Mouse (Mus musculus) hindbrain, embryonic 16.5 days (tissue): ENCODE results near the gene Mthfr. TPM values are rescaled to one million over a fixed set of nuclear protein-coding genes. Genes with fewer than 3 reads are reported as not detected.
"Not testable (repeated sequence)": the region's sequence is repeated elsewhere in the genome, so short reads cannot be mapped to it uniquely, and the experiment has no call there.

Experiments
- ATAC-seq: fragments of 200-750 bp; cut with Nextera tagmentation; 2 replicates; pipeline ENCODE4 v1.8.0; 2017; ENCODE audit warnings: moderate TSS enrichment, moderate library complexity
- H3K27ac ChIP-seq: fragments of 300-500 bp; sonication (generic); 2 replicates; pipeline ENCODE4 v1.5.1; 2014; ENCODE audit warnings: low read depth, mild to moderate bottlenecking, control low read depth, low read length, moderate library complexity
- H3K27me3 ChIP-seq: fragments of 300-500 bp; sonication (generic); replicated peaks from 2 replicates; pipeline ENCODE4 v1.6.1; 2014; ENCODE audit warnings: low read length; ENCODE audit not compliant: control insufficient read depth, insufficient read depth
- H3K36me3 ChIP-seq: fragments of 300-500 bp; sonication (generic); 2 replicates; pipeline ENCODE4 v1.6.1; 2014; ENCODE audit warnings: mild to moderate bottlenecking, low read length, moderate library complexity, mixed read lengths; ENCODE audit not compliant: control insufficient read depth, insufficient read depth
- H3K4me1 ChIP-seq: fragments of 300-500 bp; sonication (generic); 2 replicates; pipeline ENCODE4 v1.6.1; 2014; ENCODE audit warnings: low read depth, low read length; ENCODE audit not compliant: control insufficient read depth, insufficient read depth
- H3K4me2 ChIP-seq: fragments of 300-500 bp; sonication (generic); 2 replicates; pipeline ENCODE4 v1.6.1; 2014; ENCODE audit warnings: mild to moderate bottlenecking, low read length, control low read depth, moderate library complexity
- H3K4me3 ChIP-seq: fragments of 300-500 bp; sonication (generic); 2 replicates; pipeline ENCODE4 v1.5.1; 2014; ENCODE audit warnings: mild to moderate bottlenecking, low read length, control low read depth, moderate library complexity
- H3K9ac ChIP-seq: fragments of 300-500 bp; sonication (generic); 2 replicates; pipeline ENCODE4 v1.6.1; 2014; ENCODE audit warnings: low read depth, mild to moderate bottlenecking, control low read depth, low read length, moderate library complexity
- H3K9me3 ChIP-seq: fragments of 300-500 bp; sonication (generic); 2 replicates; pipeline ENCODE4 v1.6.1; 2014; ENCODE audit warnings: mild to moderate bottlenecking, low read length, moderate library complexity; ENCODE audit not compliant: control insufficient read depth
- WGBS: fragments of 180-500 bp; shearing (Covaris S2); extraction: QIAGEN DNeasy Blood & Tissue Kit; methylation state at CpG from one replicate; pipeline ENCODE4 v1.1.7; 2014; 5-methylcytosine and 5-hydroxymethylcytosine counted together
- polyA plus RNA-seq: library from polyadenylated mRNA; unstranded; fragments of >200 nt; fragmentation: Nextera tagmentation; extraction: Ambion mirVana; gene quantifications from 2 replicates; pipeline ENCODE4 v1.2.1, GENCODE M21; 2015

Mthfr gene
- polyA plus RNA-seq, 1 experiment from 2014 or later = 16.5 TPM

DNA sequence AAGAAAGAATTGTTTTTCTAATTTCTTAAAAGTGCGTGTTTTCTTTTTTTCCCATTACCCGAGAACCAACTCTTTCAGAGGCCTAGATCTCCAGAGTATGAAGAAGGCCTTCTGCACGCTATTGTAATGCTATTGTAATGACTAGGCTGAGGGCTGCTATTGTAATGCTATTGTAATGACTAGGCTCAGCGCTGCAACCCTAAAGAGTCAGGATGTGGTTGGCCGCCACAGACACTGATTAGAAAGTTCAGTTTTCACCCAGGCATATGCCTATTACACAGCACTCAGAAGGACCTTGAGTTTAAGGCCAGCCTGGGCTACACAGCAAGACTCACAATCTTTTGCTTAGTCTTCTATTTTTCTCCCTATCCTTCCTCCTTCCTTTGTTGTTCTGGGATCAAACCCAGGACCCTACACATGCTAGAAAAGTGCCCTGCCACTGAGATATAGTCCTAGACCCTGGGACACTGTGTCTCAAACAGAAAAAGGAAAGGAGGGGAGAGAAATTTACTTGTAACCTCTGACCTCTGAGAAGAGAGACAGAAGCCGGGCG lies 4.9 kb upstream of the Mthfr start:
- H3K4me3 ChIP-seq = no peak overlapping the region
- no peak overlapping the region for H3K9ac ChIP-seq
- no peak overlapping the region for H3K4me2 ChIP-seq
- no peaks in the 10 kb centered on the region for H3K9me3 ChIP-seq
- no peaks in the 10 kb centered on the region for H3K27me3 ChIP-seq
- 66% methylated on average over 7 of the region's 7 CpGs for WGBS
- H3K4me1 ChIP-seq = peaks cover 8% of the 10 kb centered on the region
- no peak for ATAC-seq
- peaks cover 9% of the 10 kb centered on the region for H3K36me3 ChIP-seq
- H3K27ac ChIP-seq = no peak overlapping the region

DNA sequence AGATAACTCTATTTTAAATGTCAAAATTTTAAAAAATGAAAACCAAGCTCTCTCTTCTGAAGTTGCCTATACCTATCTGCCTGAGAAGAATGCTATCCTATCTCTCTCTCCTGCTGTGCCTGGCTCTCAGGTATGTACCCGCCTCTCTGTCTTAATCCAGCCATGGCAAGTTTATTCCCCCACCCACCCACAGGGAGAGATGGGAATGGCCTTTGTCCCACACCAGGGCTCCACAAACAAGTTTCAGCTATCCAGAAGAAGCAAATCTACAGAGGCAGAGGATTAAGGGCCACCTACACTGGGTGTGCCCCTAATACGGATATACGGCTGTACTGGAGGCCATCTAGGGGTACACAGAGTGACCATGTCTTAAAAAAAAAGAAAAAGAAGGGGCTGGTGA lies 3.4 kb upstream of the Mthfr start:
- 85% methylated on average over 3 of the region's 3 CpGs for WGBS
- no peak overlapping the region for H3K9ac ChIP-seq
- no peak overlapping the region for H3K27ac ChIP-seq
- peaks cover 4% of the 10 kb centered on the region for H3K36me3 ChIP-seq
- no peak overlapping the region for H3K4me2 ChIP-seq
- no peak for ATAC-seq
- peaks cover 20% of the 10 kb centered on the region for H3K4me1 ChIP-seq
- H3K9me3 ChIP-seq = no peaks in the 10 kb centered on the region
- H3K27me3 ChIP-seq = no peaks in the 10 kb centered on the region
- H3K4me3 ChIP-seq = no peak overlapping the region

DNA sequence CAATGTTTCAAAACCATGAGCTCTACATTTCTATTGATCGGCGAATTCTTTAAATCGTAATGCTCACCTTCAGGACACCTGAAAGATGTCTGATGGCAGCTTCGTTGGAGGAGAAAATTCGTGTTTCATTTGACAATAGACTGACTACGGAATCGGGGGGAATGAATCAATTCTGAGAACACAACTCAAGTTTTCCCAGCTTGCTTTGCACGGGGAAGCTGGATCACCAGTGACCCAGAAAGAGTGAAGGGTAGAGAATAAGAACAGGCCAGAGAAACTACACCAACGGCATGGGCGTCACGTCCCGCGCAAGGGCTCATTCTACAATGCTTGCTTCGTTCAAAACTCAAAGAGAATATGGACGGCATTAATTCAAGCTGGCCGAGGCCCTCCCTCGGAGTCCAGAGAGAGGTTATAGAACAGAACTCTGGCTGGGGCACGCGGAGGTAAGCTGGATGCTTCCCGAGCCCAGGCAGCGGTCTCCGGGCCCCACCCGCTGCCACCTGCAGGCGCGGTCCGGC lies 738 bp upstream of the Mthfr start:
- WGBS = 5% methylated on average over 26 of the region's 26 CpGs
- peaks cover 41% of the 10 kb centered on the region for H3K4me1 ChIP-seq
- H3K9me3 ChIP-seq = no peaks in the 10 kb centered on the region
- peaks cover 4% of the 10 kb centered on the region for H3K36me3 ChIP-seq
- peak overlapping the region; percentile 66 for H3K4me3 ChIP-seq
- peak overlapping the region; percentile 89 for H3K27ac ChIP-seq
- no peak for ATAC-seq
- H3K27me3 ChIP-seq = no peaks in the 10 kb centered on the region
- peak overlapping the region; percentile 75 for H3K9ac ChIP-seq
- H3K4me2 ChIP-seq = peak overlapping the region; percentile 62

DNA sequence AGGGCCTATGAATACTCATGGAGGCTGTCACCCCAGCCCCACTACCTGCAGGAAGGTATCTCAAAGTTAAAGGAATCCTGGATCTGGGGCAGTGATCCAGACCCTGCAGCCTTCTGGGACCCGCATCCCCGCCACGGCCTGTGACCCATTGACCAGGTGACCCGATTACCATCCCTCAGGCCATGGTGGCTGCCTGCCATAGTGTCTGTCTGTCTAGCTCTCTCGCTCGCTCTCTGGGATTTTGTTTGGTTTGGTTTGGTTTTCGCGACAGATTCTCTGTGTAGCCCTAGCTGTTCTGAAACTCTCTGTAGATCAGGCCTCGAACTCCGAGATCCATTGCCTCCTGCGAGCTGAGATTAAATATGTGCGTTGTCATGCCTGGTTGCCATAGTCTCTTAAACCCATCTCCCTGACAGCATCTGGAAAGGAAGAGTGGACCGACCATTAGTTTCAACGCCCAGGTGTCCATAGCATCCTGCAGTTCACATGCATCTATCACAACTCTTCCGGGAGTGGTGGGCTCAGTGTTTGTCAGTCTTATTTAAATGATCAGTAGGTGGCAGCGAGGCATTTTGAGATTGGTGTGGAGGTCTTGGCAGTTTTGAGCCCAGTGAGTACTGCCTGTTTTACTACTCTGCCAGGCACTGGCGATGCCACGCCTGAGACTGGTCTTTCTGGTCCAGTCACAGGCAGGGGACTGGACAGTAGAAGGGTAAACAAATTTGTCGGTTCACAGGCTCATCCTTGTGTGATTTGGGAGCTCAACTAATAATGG lies 564 bp downstream of the Mthfr start:
- Histone ChIP-seq H3K27ac (peak overlapping the region; percentile 79), H3K36me3 (peaks cover 4% of the 10 kb centered on the region), H3K4me3 (peak overlapping the region; percentile 66), H3K9me3 (no peaks in the 10 kb centered on the region), H3K9ac (peak overlapping the region; percentile 79), H3K4me1 (peaks cover 42% of the 10 kb centered on the region), H3K4me2 (peak overlapping the region; percentile 94), H3K27me3 (no peaks in the 10 kb centered on the region)
- 18% methylated on average over 19 of the region's 19 CpGs for WGBS
- no peak for ATAC-seq

- Histone ChIP-seq H3K27ac (peak overlapping the region; percentile 74; the same call in 1 of the 2 replicates), H3K4me2 (peak overlapping the region; percentile 94), H3K9ac (peak overlapping the region; percentile 68; the same call in 1 of the 2 replicates), H3K4me3 (peak overlapping the region; percentile 66), H3K36me3 (no peaks in the 10 kb centered on the region), H3K9me3 (no peaks in the 10 kb centered on the region), H3K27me3 (no peaks in the 10 kb centered on the region), H3K4me1 (peaks cover 42% of the 10 kb centered on the region)
- ATAC-seq = no peak
- WGBS = 64% methylated on average over 15 of the region's 15 CpGs
Measured at GRCm38 (mm10) chr4:148040029-148040830, 1.4 kb downstream of the Mthfr start.

DNA sequence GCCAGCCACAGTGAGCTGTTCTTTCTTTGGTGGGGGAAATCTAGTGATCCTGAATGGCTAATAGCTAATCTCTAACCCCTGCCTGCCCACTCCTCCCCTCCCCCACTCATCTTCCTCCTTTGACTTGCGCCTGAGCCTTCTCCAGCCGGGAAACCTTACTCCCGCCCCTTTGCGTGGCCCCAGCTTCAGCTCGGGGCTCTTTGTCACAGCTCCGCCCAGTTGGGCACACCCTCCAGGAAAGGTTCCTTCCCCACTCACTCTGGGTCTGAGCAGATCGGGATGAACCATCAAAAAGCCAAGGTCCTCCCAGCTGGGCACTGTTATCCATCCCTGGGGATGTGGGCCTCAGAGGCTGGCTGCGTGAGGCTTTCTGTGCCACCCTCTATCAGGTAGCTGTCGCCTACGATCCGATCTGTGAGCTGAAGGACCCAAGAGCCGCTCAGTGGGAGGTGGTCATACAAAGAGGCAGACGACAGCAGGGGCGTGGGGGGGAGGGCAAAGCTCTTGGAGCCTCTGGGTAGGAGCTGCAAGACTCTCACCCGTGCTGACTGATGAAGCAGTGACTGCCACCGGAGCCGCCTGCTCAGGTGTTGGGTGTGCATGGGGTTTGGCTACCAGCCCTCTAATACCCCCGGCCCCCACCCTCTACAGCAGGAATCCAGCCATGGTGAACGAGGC lies 2.2 kb downstream of the Mthfr start:
- no peaks in the 10 kb centered on the region for H3K27me3 ChIP-seq
- peak overlapping the region; percentile 44 for H3K4me3 ChIP-seq
- H3K36me3 ChIP-seq = no peaks in the 10 kb centered on the region
- H3K4me1 ChIP-seq = peaks cover 42% of the 10 kb centered on the region
- peak overlapping the region; percentile 94 for H3K4me2 ChIP-seq
- no peaks in the 10 kb centered on the region for H3K9me3 ChIP-seq
- WGBS = 2% methylated on average over 19 of the region's 19 CpGs
- peak; percentile 9; the same call in 1 of the 2 replicates for ATAC-seq
- peak overlapping the region; percentile 68 for H3K9ac ChIP-seq
- peak overlapping the region; percentile 74 for H3K27ac ChIP-seq

GRCm38 (mm10) chr4:148041611-148042191 lies 2.8 kb downstream of the Mthfr start:
- H3K4me1 ChIP-seq = peaks cover 42% of the 10 kb centered on the region
- ATAC-seq = no peak
- no peaks in the 10 kb centered on the region for H3K27me3 ChIP-seq
- peak overlapping the region; percentile 44 for H3K4me3 ChIP-seq
- no peaks in the 10 kb centered on the region for H3K9me3 ChIP-seq
- H3K4me2 ChIP-seq = peak overlapping the region; percentile 94
- no peaks in the 10 kb centered on the region for H3K36me3 ChIP-seq
- 4% methylated on average over 16 of the region's 16 CpGs for WGBS
- peak overlapping the region; percentile 68 for H3K9ac ChIP-seq
- peak overlapping the region; percentile 74 for H3K27ac ChIP-seq

GRCm38 (mm10) chr4:148043327-148043726 lies 4.5 kb downstream of the Mthfr start:
- ATAC-seq, H3K4me3 ChIP-seq, H3K27ac ChIP-seq, H3K27me3 ChIP-seq, H3K4me2 ChIP-seq, H3K9me3 ChIP-seq, H3K9ac ChIP-seq, H3K36me3 ChIP-seq: not testable (repeated sequence)
- WGBS = 62% methylated on average over 6 of the region's 8 CpGs
- peaks cover 34% of the 10 kb centered on the region for H3K4me1 ChIP-seq
